Mouse (Mus musculus) cerebellum, adult 2 months (tissue): ENCODE results near the gene Tmem8.

Source experiments
- CTCF ChIP-seq: fragments of 200-500 bp; IDR thresholded peaks from 2 replicates; pipeline ENCODE4 v1.5.1; 2011; ENCODE audit warnings: low read depth, mild to moderate bottlenecking, control low read depth, low read length, moderate library complexity, borderline replicate concordance; ENCODE audit not compliant: insufficient read depth
- POLR2A ChIP-seq: fragments of 200-500 bp; IDR thresholded peaks from 2 replicates; pipeline ENCODE4 v1.6.1; 2011; ENCODE audit warnings: low read length, control low read depth, borderline replicate concordance; ENCODE audit not compliant: insufficient read depth

DNA sequence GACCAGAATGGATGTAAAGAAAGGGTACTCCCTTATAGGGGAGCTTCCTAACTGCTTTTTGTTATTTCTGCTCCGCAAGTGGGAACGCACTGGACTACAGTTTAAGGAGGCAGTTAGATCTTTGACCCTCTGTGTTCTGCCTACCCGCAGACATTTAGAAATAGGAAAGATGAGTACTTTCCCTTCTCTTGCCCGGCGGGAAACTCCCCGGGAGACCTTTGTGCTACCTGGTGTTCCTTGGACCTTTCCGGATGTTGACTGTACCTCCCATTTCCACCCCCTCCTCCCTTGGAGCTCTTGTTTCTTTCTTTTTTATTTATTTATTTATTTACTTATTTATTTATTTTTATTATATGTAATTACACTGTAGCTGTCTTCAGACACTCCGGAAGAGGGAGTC, 962 bp downstream of the Tmem8 start:
- TF ChIP-seq CTCF (no peak), POLR2A (no peak)
